Mouse (Mus musculus): ENCODE measurements at regions not wholly inside any gene's neighbourhood (a gene's known extent, or its start where the extent isn't known, plus 50 kb on each side); places are given as distances from the start of the nearest gene placed in this dataset.

DNA sequence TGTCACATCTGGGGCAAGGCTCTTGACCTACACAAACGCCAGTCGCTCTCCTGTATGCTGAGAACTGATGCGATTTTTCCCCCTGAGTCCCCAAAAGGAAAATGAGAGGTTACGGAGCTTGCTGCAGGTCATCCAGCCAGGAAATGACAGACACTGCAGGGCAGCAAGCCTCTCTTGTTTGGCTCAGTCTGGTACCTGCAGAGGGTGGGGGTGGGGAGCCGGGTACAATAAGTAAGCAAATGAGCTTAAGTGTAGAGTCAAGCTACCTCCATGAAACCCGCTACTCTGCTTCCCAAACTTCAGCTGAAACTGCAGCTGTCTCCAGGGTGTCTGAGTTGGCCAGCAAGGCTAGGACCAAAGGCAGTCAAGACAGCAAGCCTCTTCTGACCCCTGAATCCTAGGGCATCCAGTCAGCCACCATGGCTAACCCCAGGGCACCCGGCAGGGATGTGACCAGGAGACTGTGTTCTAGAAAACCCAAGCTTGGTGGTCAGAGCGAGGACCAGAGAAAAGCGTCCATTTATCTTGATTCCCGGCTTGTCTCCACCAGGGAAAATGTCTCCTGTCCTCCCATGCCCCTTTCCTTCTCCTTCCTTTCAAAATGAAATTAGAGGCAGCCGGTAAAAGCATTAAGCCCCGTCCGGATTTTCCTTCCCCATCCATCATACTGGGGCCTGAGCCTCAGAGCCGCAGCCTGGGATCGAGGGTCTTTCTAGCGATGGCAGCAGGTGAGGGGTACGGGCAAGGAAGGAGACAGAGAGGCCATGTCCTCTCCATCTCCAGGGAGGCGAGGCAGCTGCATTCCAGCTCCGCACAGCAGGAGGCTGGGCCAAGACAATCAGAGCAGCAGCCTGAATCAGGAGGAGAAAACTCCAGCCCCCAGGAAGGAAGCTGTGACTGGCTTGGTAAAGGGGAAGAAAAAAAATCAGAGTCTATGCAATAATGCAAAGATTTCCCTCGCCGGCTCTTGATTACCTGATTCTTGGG, 100.2 kb upstream of the Rpl38 start:
- no peak for TF ChIP-seq CTCF (IDR thresholded peaks at IDR 0.05; ENCODE audit: low read depth)
- H3K27ac ChIP-seq (ENCODE audit: low read depth, low read length) = no peak overlapping the region
- H3K4me2 ChIP-seq (ENCODE audit: low read depth) = no peak overlapping the region; the same call in 1 of the 2 replicates
- H3K36me3 ChIP-seq (ENCODE audit: insufficient read depth) = no peaks in the 10 kb centered on the region
- H3K4me3 ChIP-seq (ENCODE audit: low read depth, low read length) = no peak overlapping the region
- H3K27me3 ChIP-seq (ENCODE audit: insufficient read depth, low read length) = peaks cover 3% of the 10 kb centered on the region; the same call in 1 of the 2 replicates
- DNase-seq (no peak), ATAC-seq (no peak)
- 20% methylated on average over 21 of the region's 21 CpGs for WGBS
- no peak overlapping the region for H3K9ac ChIP-seq
- 0 out of 2 replicates have a peak, but pooled peaks cover 5% of the 10 kb centered on the region for H3K4me1 ChIP-seq (ENCODE audit: insufficient read depth)
- H3K9me3 ChIP-seq (ENCODE audit: low read length) = peaks cover 3% of the 10 kb centered on the region; the same call in 1 of the 2 replicates

GRCm38 (mm10) chr11:114567045-114567780, 101.1 kb upstream of the Rpl38 start:
- peak; percentile 27; the same call in 1 of the 2 replicates for ATAC-seq
- WGBS = 5% methylated on average over 20 of the region's 20 CpGs
- Histone ChIP-seq H3K27ac (ENCODE audit: low read depth, low read length) (no peak overlapping the region), H3K9ac (no peak overlapping the region), H3K4me2 (ENCODE audit: low read depth) (peak overlapping the region; percentile 35), H3K4me1 (ENCODE audit: insufficient read depth) (0 out of 2 replicates have a peak, but pooled peaks cover 5% of the 10 kb centered on the region), H3K27me3 (ENCODE audit: insufficient read depth, low read length) (peaks cover 3% of the 10 kb centered on the region; the same call in 1 of the 2 replicates), H3K4me3 (ENCODE audit: low read depth, low read length) (no peak overlapping the region), H3K36me3 (ENCODE audit: insufficient read depth) (no peaks in the 10 kb centered on the region), H3K9me3 (ENCODE audit: low read length) (peaks cover 3% of the 10 kb centered on the region; the same call in 1 of the 2 replicates)
- TF ChIP-seq CTCF (IDR thresholded peaks at IDR 0.05; ENCODE audit: low read depth) = no peak
- no peak for DNase-seq

DNA sequence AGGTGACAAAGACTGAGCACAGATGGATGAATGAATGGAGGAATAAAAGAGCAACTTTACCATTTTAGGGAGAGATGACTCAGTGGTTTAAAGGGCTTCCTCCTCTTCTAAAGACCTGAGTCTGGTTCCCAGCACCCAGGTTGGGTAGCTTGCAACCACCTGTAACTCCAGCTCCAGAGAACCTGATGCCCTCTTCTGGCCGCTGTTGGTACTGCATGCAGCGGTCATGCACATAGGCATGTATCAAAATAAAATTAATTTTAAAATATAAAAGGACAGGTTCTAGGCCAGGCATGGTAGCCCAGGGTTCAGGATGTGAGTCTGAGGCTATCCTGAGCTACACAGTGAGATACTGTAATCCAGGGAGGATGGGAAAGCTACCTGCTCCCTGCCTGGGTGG, 103.4 kb upstream of the Rpl38 start:
- DNase-seq = no peak
- H3K36me3 ChIP-seq (ENCODE audit: insufficient read depth) = no peaks in the 10 kb centered on the region
- TF ChIP-seq CTCF (IDR thresholded peaks at IDR 0.05; ENCODE audit: low read depth) = peak; percentile 50
- H3K9me3 ChIP-seq (ENCODE audit: low read length) = peaks cover 3% of the 10 kb centered on the region; the same call in 1 of the 2 replicates
- H3K4me3 ChIP-seq (ENCODE audit: low read depth, low read length) = no peak overlapping the region
- H3K4me2 ChIP-seq (ENCODE audit: low read depth) = no peak overlapping the region
- 0 out of 2 replicates have a peak, but pooled peaks cover 5% of the 10 kb centered on the region for H3K4me1 ChIP-seq (ENCODE audit: insufficient read depth)
- no peak for ATAC-seq
- H3K9ac ChIP-seq = no peak overlapping the region
- H3K27me3 ChIP-seq (ENCODE audit: insufficient read depth, low read length) = peaks cover 3% of the 10 kb centered on the region; the same call in 1 of the 2 replicates
- 97% methylated on average over 2 of the region's 2 CpGs for WGBS
- H3K27ac ChIP-seq (ENCODE audit: low read depth, low read length) = no peak overlapping the region

- H3K36me3 ChIP-seq (ENCODE audit: insufficient read depth) = no peaks in the 10 kb centered on the region
- H3K4me3 ChIP-seq (ENCODE audit: low read depth, low read length) = no peak overlapping the region
- H3K27me3 ChIP-seq (ENCODE audit: insufficient read depth, low read length) = peaks cover under 1% of the 10 kb centered on the region; the same call in 1 of the 2 replicates
- no peak overlapping the region for H3K9ac ChIP-seq
- peaks cover 3% of the 10 kb centered on the region; the same call in 1 of the 2 replicates for H3K9me3 ChIP-seq (ENCODE audit: low read length)
- no peak for TF ChIP-seq CTCF (IDR thresholded peaks at IDR 0.05; ENCODE audit: low read depth)
- DNase-seq (peak; percentile 48), ATAC-seq (peak; percentile 78)
- peak overlapping the region; percentile 21; the same call in 1 of the 2 replicates for H3K27ac ChIP-seq (ENCODE audit: low read depth, low read length)
- WGBS = 51% methylated on average over 9 of the region's 9 CpGs
- H3K4me2 ChIP-seq (ENCODE audit: low read depth) = no peak overlapping the region
- 0 out of 2 replicates have a peak, but pooled peaks cover 5% of the 10 kb centered on the region for H3K4me1 ChIP-seq (ENCODE audit: insufficient read depth)
Observed at GRCm38 (mm10) chr11:114563172-114563571, 105.2 kb upstream of the Rpl38 start.

DNA sequence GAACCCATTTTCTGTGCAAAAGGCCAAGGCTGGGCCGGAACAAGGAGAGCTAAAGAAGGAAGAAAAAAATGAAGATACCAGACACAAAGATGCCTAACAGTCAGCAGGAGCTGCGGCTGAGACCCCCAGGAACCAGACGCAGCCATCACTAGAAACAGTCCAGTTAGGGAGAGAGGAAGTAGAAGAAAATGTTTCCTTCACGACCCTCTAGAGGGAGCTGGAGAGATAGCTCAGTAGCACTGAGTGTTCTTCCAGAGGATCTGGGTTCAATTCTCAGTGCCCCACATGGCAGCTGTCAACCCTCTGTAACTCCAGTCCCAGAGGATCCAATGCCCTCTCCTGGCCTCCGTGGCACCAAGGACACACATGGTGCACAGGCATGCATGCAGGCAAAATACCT, 113.7 kb upstream of the Rpl38 start:
- Histone ChIP-seq H3K36me3 (ENCODE audit: insufficient read depth) (no peaks in the 10 kb centered on the region), H3K27me3 (ENCODE audit: insufficient read depth, low read length) (no peaks in the 10 kb centered on the region), H3K4me2 (ENCODE audit: low read depth) (no peak overlapping the region), H3K27ac (ENCODE audit: low read depth, low read length) (no peak overlapping the region), H3K4me1 (ENCODE audit: insufficient read depth) (no peaks in the 10 kb centered on the region), H3K4me3 (ENCODE audit: low read depth, low read length) (no peak overlapping the region), H3K9ac (no peak overlapping the region), H3K9me3 (ENCODE audit: low read length) (no peaks in the 10 kb centered on the region)
- DNase-seq (no peak), ATAC-seq (no peak)
- TF ChIP-seq CTCF (IDR thresholded peaks at IDR 0.05; ENCODE audit: low read depth) = no peak
- 55% methylated on average over 5 of the region's 5 CpGs for WGBS

DNA sequence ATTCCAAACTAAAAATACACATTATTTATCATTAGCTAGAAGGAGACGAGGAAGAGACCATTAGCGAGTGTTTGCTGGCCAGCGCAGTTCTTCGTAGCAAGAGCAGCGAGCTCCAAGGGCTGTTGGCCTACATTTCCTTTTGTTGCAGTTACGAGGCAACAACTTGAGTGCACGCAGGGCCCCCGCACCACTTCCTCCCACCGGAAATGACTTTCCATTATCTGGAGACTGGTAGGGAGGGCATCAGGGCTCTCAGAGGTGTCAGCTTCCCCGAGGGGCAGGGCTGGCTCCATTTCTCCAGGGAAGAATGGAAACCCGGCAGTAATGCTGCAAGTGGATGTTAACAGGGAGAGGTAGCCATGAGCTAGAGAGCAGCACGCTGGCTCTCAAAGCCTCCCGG, 114.3 kb upstream of the Rpl38 start:
- Histone ChIP-seq H3K9me3 (ENCODE audit: low read length) (no peaks in the 10 kb centered on the region), H3K9ac (no peak overlapping the region), H3K27me3 (ENCODE audit: insufficient read depth, low read length) (no peaks in the 10 kb centered on the region), H3K4me2 (ENCODE audit: low read depth) (no peak overlapping the region), H3K4me1 (ENCODE audit: insufficient read depth) (no peaks in the 10 kb centered on the region), H3K4me3 (ENCODE audit: low read depth, low read length) (no peak overlapping the region), H3K36me3 (ENCODE audit: insufficient read depth) (no peaks in the 10 kb centered on the region), H3K27ac (ENCODE audit: low read depth, low read length) (no peak overlapping the region)
- 59% methylated on average over 13 of the region's 13 CpGs for WGBS
- ATAC-seq (no peak), DNase-seq (no peak)
- TF ChIP-seq CTCF (IDR thresholded peaks at IDR 0.05; ENCODE audit: low read depth) = no peak
